Mouse (Mus musculus): ENCODE results near the gene Kif16b.

The Kif16b gene

GRCm38 (mm10) chr2:142732370-142732769 is 169.0 kb downstream of the Kif16b start:
- DNase-seq (ENCODE audit: low read depth), result no peak

DNA sequence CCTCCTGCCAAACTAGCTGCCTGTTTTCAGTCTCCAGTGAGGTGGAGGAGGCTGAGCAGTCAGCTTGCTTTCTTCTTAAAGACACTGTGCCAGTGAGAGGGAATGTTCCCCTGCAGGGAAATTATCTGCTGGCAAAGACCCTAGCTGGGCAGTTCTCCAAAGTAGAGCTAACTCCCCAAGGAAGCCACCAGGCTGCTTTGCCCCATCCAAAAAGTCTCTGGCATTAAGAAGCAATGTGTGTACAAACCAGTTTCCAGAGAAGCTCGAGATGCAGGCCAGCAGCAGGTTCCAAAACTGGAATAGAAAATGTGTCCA is 169.6 kb downstream of the Kif16b start:
- no peak for DNase-seq (ENCODE audit: low read depth)

DNA sequence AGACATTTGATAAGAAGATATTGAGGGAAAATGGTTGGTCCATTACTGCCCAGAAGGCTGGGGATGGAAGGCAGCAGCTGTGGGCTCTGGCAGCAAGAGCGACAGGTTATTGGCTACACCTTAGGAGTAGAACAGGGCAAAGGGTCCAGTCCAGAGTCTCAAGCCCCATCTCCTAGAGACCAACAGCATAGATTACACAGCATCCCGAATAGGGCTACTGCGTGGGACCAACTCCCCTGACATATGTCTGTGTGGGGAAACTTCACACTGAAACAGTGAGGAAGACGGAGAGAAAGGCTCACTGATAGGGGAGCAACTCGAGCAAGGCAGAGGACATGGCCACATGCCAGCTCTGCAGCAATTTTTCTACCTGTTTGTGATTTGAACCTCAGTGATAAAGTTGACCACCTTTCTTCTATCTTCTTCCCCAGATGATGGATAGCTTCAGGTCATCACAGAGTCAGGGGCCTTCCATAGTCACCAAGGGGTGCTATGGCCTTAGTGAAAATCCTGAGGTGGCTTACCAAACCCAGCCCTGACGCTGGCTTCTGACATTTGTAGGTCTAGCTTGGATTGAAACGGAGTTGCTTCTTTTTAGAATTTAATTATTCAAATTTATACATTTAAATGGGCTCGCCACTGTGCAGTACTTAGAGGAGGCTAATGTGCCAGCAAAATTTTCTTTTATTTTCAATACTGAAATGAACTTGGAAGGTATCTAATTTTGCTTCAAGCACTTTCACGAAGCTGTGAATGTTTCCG is 170.1 kb downstream of the Kif16b start:
- DNase-seq (ENCODE audit: low read depth), result no peak

DNA sequence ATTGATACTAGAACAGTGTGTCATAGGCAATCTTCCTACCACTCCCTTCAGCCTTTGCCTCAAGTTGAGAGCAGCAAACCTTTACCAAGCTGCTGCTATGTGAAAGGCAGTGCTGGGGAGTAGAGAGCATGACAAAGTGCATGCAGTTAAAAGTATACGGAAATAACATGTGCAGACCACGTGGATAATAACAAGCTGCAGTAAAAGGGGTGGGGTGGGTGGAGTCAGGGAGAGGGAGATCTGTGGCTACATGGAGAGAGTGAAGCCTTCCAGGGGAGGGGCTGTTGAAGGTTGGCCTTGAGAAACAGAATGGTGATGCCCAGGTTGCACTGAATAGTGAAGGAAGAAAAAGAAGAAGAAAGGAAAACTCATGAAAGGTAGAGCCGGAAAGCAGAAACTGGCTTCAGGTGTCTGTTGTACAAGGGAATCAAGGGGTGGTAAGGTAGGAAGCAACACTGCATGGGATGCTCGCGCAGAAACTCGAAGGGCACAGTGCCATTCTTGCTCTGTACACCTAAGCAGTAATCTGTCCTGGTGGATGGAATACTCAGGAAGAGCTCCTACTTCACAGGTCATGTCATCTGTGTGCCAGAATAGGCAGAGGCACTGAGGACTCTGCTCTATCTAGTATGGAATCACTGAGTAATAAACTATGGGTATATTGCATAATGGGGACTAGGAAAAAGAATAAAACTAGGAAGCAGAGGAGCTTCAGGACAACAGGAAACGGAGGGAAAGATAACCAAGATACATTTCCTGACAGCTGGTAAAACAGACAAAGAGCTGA is 176.9 kb downstream of the Kif16b start:
- DNase-seq (ENCODE audit: low read depth), result no peak

- DNase-seq (ENCODE audit: low read depth), result no peak
These were observed 181.2 kb downstream of the Kif16b start for GRCm38 (mm10) chr2:142720174-142720573.

- DNase-seq (ENCODE audit: low read depth), result no peak
These were observed 182.3 kb downstream of the Kif16b start for GRCm38 (mm10) chr2:142718998-142719397.

- DNase-seq (ENCODE audit: low read depth), result no peak
These were observed 183.7 kb downstream of the Kif16b start for GRCm38 (mm10) chr2:142717591-142717990.

- no peak for DNase-seq (ENCODE audit: low read depth)
These were observed 185.4 kb downstream of the Kif16b start for GRCm38 (mm10) chr2:142715912-142716260.

- no peak for DNase-seq (ENCODE audit: low read depth)
These were observed 186.0 kb downstream of the Kif16b start for GRCm38 (mm10) chr2:142715186-142715911.

- no peak for DNase-seq (ENCODE audit: low read depth)
These were observed 188.6 kb downstream of the Kif16b start for GRCm38 (mm10) chr2:142712727-142713126.

- DNase-seq (ENCODE audit: low read depth), result no peak
These were observed 192.0 kb downstream of the Kif16b start for GRCm38 (mm10) chr2:142709326-142709725.

GRCm38 (mm10) chr2:142700689-142701088 is 200.6 kb downstream of the Kif16b start:
- no peak for DNase-seq (ENCODE audit: low read depth)

DNA sequence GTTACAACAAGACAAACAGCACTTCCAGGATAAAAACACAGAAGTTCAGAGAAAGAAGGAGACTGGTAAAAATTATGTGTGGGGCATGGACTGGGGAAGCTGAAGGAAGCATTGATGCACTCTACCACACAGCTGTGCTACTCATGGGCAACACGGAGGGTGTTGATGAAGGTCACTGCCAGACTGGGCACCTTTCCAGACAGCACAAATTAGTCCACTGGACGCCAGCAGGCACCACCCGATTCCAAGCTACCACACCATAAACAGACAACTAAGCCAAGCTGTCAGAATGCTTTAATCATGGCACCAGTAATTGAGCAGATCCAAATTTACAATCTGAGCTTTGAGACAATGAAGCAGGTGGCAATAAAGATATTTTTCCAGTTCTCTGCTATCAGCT is 202.7 kb downstream of the Kif16b start:
- no peak for DNase-seq (ENCODE audit: low read depth)

DNA sequence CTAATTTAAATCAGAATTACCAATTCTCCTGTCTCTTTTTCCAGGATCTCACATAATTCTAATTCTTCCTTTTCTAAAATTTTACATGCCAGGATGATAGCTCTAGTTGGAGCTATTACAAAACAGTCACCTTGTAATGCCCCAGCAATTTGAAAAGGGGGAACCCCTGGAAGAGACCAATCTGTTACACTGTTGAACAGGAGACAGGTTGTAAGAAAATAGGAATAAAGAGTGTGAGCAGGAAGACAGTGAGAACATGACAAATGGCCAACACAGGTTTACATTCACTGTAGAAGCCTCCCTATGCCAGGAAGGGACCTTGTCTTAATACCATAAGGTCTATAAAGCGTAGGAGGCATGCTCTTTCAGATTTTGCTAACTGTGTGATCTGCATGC is 206.4 kb downstream of the Kif16b start:
- DNase-seq (ENCODE audit: low read depth), result no peak

DNA sequence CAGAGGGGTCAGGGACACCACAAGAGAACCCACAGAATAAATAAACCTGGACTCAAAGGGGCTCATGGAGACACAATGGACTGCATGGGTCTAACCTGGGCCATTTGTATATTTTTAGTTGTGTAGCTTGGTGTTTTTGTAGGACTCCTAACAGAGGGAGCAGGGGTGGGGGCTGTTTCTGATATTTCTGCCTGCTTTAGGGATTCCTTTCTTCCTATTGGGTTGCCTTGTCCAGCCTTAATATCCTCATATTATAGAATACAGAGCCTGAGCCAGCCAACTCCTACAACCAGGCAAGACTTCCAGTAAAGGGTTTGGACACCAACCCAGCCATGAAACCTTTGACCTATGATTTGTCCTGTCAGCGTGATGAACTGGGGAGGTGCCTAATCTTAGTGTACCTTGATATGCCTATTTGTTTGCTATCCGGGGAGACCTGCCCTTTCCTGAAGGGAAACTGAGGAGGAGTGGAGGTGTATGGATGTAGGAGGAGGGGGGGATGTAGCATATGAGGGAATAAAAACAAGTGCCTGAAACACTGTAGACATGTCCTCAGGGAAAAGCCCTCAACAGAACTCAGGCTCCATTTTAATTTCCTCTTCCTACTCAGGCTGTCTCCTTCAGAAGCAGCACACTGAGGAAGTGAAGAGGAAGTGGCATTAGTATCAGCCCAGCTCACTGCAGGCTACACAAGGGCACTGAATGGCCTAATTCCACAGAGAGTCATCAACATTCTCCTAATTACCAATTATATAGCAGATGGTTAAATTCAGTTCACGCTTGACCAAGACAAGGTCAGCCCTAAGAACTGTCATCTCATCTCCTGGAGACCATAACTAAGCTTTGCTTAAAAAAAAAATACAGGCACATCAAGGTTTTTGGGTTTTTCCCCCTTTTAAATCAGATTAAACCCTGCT is 207.1 kb downstream of the Kif16b start:
- DNase-seq (ENCODE audit: low read depth), result no peak

DNA sequence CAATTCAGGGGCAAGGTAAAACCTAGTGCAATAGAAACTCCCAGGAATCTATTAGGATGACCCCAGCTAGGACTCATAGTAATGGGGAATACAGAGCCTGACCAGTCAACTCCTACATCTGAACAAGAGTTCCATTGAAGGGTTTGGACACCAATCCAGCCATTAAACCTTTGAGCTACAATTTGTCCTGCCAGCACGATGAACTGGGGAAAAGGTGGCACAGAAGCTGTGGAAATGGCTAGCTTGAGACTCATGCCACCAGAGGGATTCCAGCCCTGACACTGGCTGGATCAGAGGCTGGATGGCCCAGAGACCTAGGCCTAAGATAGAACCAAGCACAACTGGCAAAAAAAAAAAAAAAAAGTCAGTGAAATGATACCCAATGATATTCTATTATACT is 207.9 kb downstream of the Kif16b start:
- no peak for DNase-seq (ENCODE audit: low read depth)

GRCm38 (mm10) chr2:142689496-142689895 is 211.8 kb downstream of the Kif16b start:
- DNase-seq (ENCODE audit: low read depth), result no peak

- no peak for DNase-seq (ENCODE audit: low read depth)
These were observed 213.3 kb downstream of the Kif16b start for GRCm38 (mm10) chr2:142687936-142688514.

- DNase-seq (ENCODE audit: low read depth), result no peak
These were observed 218.2 kb downstream of the Kif16b start for GRCm38 (mm10) chr2:142682965-142683709.

DNA sequence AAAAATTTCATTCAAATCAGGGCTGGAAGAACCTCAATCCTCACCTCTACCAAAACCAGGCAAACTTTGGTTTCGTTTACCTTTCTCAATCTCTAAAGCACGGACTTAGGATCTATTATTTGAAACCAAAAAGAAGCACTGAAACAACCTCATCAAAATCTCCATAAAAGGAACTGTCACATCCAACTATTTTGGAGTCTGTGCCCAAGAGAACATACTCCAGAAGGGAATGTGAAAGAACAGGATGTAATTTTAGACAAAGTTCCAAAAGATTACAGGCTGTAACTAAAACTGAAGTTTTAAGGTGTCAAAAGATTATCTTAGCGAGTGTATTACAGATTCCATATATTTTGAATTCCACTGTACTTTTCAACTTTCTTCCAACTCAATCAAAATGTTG is 232.9 kb downstream of the Kif16b start:
- DNase-seq (ENCODE audit: low read depth), result no peak

DNA sequence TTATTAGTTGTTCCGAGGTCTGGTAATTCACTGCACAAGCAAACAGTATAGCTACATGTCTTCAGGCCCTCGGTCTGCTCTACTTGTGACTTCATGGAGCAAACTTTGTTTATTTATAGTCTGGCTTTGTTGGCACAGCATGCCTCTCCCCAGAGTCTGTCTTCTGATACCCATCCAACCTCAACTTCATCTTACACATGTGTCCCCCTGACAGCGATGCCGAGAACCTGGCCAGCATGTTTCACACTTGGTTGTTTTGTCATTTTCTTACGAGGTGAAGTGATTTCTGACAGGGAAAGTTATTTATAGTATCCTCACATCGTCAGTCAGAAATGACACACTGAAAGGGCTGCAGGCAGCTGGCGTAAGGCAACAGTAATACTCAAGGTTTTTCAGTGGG is 249.7 kb downstream of the Kif16b start:
- DNase-seq (ENCODE audit: low read depth), result no peak
